Mouse (Mus musculus) activated CD4-positive, CD25-positive, alpha-beta regulatory T cell, adult 4 months (primary cell): Measurements from ENCODE around the gene Pde4c. TPM values are rescaled to one million over a fixed set of nuclear protein-coding genes. Genes with fewer than 3 reads are reported as not detected.

Experiments
- ATAC-seq: one replicate; pipeline ENCODE4 v1.8.0; 2017
- polyA plus RNA-seq, 2 experiments: library from polyadenylated mRNA; unstranded; fragments of 100-300 nt; shearing (Covaris generic); gene quantifications; one replicate each; pipeline ENCODE4 v1.2.1; 2017

Gene Pde4c
- polyA plus RNA-seq, 2 experiments from 2014 or later = 0.47 to 0.95 TPM

DNA sequence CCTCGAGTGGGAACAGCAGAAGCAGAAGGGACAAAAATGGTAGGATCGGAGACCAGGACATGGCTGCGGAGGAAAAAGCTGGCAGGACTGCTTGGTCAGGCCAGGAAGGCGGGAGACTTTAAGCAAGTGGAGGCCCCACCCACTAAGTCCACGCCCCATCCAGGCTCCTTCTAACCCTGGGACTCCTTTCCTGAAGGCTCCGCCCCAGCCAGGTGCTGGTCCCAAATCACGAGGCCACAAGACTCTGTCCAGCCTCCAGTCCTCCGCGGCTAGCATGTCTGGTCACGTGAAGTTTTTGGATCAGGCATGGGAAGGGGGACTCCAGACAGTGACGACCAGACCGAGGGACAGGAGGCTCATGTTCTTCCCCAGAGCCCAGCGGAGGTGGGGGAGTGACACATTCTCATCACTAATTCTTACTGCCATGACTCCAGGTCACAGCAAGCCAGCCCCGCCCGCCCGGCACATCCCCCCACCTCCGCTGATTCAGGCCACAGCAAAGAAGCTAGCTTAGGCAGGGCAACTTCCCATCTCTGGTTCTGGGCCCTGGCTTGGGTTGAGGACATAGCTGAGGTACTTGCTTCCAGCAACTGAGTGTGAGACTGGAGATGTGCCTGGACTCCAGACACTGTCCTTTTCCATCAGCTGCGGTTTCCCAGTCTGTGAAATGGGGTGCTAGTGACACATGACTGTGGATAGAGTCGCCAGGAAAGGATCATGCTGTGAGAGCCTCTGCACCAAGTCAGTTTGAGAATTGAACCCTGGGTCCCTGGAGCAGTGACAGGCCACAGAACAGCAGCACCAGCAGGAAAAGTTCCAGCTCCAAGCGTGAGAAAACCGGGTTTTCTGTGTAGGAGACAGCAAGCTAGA lies 43.3 kb downstream of the Pde4c start:
- no peak for ATAC-seq

DNA sequence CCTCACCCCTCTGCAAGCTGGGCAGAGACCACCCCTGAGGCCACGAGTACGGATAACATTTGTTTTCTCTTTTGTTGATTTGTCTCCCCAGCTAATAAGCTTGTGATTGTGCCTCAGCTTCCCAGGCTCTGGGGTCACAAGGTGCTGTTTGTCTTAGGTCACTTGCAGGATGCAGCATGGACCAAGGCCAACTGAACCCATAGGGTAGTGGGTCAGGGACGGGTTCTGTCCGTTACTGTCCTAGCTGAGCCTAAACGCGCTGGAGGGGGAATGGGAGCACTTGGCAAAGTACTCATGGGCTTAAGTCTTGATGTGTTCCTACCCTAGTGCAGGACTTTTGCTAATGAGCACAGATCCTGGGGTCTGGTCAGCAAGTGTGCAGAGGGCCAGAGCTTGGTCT lies 44.0 kb downstream of the Pde4c start:
- no peak for ATAC-seq

DNA sequence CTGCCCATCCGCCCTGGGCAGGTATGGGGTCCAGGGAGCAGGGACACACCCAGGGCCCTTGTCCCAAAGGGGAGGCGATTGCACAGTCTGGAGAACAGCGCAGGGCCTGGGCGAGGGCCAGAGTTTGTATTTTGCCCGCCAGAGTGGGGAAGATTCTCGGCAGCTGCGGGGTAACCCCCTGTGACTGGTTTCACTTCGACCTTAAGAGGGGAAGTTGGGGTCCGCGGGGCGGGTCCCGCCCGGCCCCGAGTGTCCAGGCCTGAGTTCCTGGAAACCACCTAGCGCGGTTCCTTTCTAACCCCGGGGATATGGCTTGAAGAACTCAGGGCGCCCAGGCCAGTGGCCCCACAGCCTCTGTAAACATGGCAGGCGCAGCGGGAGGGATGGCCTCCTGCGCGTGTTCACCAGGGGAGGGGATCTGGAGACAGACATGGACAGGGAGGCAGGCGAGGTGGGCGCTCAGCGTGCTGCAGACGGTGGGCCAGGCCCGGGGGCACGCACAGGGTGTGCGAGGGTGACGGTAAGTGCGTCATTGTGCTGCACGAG lies 44.8 kb downstream of the Pde4c start:
- ATAC-seq = no peak

DNA sequence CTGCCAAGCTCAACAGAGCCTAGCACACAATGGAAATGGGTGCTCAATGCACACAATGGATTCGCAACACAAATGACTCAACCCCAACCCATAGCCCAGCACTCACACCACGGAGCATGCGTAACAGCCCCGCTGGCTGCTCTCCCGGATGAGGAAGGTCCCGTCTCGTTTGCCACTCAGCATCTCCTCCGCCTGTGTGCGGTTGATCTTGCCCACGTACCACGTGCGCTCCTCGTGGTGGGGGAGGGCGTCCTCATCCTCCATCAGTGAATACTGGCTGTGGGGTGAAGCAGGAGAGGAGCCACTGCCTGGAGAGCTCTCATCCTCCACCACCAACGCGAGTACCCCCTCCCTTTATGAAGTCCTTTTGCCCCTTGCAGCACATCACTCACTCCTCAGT lies 45.4 kb downstream of the Pde4c start:
- no peak for ATAC-seq

DNA sequence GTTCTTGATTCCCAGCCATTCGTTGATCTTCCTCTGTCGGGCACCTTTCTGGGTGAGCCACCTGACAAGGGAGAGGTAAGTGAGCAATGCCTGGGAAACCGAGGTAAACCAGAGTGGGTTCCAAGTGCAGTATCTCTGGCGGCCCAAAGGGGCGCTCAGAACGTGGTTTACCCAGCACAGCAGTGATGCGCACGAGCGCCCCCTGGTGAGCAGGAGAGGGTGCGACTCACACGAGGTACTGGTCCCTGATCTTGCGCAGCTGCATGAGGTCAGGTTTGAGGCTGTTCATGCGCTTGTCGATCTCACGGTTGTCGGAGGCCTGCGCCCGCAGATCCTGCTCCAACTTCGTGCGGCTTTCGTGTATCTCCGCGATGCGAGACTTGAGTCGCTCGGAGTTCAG lies 45.8 kb downstream of the Pde4c start:
- ATAC-seq = peak; percentile 74

DNA sequence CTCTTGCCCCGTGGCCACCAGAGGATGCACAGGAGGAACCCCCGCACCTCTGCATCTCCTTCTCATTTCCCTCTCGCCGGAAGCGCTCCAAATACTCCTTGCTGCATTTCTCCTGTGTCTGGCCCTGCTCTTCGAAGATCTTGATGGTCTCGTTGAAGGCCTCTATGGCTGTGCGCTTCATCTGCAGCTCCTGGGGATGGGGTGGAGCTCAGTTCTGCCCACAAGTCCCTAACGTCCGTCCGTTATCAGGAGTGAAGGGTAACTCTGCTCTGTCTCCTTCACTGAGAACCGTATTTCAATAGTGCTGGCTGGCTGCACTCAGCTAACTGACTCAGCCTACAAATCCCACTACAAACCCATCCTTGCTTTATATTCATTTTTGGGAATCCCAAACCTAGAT lies 46.3 kb downstream of the Pde4c start:
- ATAC-seq = no peak

DNA sequence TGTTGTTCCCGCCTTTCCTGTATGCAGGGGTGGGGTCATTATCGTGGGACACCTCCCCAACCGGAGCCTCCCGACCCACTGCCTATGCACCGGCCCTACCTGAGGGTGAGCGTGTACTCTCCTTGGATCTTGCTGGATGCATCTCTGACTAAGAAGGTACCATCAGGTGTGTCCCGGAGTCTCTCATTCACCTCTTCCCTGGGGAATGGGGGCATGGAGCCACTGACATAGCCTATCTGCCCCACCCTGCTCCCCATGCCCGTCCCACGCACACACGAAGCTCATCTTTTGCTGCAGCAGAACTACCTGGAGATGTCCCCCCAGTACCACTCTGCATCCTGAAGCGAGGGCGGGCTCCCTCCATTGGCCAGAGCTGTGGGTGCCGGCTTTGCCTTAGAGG lies 47.2 kb downstream of the Pde4c start:
- ATAC-seq = no peak

DNA sequence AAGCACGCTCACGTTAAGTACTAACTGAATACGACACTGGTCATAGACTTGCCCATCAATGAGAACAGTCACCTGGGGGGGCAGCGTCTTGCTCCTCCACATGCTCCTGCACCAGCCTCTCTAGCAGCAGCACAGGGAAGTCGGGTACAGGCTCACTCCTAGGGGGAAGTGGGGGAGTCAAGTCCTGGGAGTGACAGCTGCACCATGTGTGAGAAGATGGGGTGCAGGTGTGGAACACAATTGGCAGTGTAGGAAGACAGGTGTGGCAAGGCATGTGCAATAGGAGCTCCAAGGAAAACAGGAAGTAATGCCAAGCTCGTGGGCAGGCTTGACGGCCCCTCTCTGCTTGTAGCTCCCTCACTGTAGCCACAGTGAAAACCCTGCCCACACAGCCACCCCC lies 47.7 kb downstream of the Pde4c start:
- no peak for ATAC-seq

DNA sequence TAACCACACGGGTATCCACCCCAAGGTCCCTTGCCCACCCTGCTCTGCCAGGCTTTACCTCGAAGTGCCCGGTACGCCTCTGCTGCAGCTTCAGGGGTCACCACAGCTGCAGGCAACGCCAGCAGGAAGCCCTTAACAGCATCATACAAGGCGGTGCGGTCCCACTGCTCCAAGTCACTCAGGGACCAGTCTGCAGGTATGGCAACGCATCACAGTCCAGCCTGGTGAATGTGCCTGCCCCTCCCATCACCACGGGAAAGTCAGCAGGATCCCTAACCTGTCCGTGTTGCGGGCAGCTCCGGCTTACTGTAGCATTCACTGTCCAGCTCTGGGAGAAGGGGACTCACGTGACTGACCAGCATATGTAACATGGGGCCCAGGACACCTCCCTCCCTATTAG lies 48.6 kb downstream of the Pde4c start:
- ATAC-seq = no peak

DNA sequence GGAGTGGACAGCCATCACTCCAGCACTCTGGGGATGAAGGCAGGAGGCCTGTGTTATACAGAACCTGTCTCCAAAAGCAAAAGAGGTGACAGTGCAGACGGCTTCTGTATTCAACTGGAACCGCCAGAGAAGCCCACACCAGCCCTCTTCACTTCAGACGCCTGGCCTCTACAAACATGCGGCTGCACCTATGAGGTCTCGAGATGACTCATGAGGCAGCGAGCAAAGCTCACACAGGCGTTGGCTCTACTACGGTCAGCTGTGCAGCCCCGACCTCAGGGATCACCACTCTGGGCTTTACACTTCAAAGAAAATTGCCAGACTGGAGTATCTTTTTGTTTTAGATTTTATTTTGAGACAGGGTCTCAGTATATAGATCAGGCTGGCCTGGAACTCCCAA lies 49.4 kb downstream of the Pde4c start:
- ATAC-seq = no peak

DNA sequence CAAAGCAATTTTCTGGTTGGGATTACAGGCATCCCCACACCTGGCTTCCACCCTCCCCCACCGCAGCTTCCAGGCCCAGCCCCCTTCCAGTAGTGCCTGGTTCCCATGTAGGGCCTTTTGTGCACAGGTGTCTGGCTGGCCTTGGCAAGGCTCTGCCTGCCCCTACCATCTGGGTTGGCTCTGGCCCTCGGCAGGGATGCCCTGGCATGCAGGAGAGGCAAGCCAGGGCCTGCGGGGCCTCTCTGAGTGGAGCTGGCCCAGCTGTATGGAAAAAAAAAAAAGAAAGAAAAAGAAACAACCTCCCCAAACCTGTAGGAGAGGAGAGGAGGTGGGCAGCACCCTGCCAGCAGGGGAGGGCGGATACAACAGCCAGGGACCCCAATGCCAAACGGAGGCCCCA lies 49.9 kb downstream of the Pde4c start:
- ATAC-seq = no peak

DNA sequence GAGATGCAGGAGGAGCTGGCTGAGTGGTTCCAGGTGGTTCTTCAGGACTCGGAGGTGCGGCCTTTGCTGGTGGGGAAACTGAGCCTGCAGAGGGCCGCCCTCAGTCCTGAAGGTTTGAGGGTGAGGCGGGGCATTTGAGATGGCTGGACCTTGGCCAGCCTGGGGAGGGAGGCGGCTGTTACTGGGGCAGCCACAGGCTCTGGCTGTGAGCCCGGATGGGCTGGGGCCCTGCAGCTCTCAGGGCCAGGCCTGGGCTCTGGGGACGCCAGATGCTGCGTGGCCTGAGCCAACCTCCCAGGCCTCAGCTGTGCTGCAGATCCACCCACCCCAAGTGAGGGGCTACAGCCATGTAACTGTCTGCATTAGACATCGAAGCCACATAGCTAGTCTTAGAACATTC lies 50.3 kb downstream of the Pde4c start:
- ATAC-seq = no peak

DNA sequence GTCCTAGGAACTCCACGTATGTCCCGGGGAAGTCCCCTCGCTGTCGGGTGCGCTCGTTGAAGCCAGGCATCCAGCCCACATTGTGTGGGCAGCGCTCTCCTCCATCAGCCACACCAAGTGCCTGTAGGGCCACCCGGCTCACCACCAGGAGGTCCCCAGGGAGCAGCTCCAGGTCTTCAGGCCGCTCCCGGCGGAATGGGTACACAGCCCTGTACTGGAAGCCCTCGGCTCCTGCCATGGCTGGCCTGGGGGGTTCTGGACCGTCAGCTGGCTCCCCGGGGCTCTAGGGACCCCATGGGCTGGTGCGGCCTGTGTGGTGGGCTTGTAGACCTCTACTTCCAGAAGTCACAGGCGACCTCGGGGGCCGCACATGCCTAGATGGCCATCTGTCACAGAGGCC lies 51.2 kb downstream of the Pde4c start:
- ATAC-seq = no peak

DNA sequence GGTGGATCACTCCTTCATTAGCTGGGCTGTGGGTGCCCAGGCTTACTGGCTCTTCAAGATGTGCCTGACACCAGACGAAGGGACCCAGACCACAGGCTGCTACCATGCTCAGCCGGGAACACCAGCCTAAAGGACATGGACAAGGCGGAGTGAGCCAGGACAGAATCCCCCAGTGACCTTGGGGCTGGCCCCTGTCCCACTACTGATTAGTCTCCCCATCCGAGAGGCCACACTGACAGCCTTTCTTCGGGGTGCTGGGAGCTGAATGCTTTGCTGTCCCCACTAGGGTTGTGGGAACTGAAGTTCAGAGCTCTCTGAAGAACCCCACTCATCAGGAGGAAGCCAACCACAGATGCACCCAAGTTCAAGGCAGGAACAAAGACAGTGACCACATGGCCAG lies 51.7 kb downstream of the Pde4c start:
- ATAC-seq = no peak

DNA sequence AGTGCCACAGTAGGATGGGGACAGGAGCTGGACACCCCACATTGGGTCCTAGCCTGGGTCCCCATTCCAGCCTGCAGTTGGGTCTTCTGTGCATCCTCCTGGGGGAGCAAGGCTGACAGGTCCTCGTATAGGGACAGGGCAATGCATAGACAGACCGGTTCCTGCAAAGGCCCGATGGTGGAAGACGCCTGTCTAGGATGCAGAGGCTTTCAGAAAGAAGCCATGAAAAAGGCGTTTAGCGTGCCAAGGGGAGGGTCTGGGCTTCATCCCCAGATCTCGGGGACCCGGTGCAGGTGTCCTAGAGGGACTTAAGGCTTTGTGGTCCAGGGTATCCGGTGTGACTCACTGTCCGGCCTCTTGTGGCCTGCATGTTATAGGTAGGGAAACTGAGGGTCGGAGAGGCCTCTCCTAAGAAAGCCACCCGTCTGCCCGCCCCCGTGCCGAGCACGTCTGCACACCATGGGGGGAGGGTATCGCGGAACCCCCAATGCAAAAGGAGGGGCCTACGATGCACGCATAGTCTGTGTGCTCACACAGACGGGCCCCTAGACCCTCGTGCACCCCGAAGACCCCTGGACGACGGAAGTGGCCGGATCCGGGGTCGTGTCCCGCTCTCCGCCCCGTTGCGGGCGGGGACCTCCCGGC lies 52.5 kb downstream of the Pde4c start:
- ATAC-seq = peak; percentile 8

DNA sequence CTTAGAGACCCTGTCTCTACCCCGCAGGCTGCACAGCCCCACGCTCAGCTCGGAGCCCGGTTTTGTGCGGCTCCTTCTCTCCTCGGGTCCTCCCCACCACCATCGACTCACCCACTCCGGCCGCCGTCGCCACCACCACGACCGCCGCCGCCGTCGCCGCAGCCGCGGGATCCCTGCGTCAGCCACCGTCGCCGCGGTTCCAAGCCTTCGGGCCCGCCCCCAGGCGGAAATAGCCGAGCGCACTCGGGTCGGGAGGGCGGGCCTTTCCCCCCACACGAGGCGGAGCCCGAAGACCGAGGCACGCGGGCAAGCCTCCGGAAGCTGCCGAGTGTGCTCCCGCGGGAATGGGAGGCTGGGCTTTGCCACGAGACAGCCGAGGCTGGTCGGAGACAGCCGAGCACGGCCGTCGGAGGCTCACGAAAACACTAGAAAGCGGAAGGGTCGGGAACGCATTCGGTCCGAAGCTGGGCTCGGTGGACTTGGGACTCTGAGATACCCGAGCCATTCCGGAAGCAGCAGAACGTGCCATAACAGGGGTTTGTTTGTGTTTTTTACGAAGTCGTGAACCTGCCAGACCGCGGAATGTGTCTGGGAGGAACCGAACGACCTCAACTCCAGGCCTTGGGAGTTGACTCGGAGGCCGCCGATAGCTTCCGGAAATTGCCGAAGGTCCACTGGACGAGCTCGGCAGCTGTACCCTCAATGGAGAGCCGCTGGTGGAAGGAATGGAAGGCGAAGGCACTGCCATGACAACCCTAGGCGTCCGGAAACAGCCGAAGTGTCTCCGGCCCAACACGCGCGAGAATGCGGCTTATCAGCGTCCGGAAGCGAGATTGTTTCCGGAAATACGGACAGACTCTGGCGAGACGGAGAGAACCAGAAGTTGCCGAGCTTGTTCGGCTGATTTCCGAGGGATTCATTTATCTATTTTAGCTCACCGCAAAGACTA lies 53.2 kb downstream of the Pde4c start, which contains the start of gene Pik3r2:
Pik3r2 (minus strand) TSS at position 218 of the 949 bp plus-strand sequence.
- peak; percentile 84 for ATAC-seq

DNA sequence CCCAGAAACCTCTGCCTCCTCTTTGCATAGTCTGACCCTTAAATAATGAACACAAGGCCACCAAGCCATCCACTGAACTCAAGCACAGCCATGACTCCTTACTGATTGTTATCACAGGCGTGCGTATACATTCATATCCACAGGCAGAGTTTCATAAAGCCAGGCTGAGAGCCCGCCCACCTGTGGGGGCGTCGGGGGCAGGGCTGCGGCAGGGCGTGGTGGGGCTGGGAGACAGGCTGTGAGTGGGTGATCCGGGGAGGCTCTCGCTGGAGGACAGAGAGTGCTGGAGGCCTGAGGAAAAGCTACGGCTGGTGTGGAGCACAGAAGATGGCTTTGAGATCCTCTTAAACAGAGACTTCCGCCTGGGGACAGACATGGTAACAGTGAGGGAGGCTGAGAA lies 56.6 kb downstream of the Pde4c start:
- ATAC-seq = no peak

DNA sequence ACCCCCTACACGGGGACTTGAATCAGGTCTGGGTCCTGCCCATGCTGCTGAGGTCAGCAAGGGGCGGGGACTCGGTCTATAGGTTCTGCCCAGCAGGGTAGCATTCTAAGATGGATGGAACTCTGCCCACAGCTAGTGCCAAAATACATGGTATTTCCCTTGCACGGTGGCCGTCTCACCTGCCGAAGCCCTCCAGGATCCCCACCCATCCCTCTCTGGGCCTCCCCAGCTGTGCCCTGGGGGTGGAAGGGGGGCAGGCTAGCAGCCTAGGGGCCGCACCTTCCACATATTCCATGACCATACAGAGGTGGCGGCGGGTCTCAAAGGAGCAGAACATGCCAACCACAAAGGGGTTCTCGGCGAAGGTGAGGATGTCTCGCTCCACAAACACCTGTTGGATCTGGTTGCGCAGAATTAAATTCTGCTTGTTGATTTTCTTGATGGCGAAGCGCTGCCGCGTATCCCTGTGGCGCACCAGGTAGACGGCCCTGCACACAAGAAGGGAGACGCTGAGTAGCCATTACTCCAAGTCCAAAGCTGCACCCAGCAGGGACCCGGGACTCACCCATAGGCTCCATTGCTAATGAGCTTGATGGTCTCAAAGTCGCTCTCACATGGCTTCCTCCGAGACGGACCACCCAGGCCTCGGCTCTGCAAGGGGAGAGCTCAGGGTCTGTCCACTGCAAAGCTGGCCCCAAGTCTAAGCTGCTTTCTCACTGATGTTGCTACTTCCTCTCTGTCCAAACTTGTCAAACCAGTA lies 63.0 kb downstream of the Pde4c start:
- ATAC-seq = no peak

DNA sequence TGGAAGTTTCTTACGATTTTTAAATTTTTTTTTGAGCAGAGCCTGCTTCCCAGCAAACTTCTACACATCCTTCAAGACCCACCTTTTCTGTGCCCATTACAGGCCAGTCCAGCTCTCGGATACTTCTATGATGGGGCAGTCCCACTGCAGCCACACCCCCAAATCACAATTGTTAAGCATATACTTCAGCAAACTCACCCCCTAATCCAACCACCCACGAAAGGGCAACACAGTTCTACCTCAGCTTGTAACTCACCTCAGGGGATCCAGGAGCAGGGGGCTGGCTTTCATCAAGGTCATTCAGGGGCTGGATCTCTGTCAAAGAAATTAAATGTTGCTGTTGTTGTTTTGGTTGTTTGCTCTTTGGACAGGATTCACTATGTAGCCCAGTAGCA lies 63.5 kb downstream of the Pde4c start:
- ATAC-seq = no peak

DNA sequence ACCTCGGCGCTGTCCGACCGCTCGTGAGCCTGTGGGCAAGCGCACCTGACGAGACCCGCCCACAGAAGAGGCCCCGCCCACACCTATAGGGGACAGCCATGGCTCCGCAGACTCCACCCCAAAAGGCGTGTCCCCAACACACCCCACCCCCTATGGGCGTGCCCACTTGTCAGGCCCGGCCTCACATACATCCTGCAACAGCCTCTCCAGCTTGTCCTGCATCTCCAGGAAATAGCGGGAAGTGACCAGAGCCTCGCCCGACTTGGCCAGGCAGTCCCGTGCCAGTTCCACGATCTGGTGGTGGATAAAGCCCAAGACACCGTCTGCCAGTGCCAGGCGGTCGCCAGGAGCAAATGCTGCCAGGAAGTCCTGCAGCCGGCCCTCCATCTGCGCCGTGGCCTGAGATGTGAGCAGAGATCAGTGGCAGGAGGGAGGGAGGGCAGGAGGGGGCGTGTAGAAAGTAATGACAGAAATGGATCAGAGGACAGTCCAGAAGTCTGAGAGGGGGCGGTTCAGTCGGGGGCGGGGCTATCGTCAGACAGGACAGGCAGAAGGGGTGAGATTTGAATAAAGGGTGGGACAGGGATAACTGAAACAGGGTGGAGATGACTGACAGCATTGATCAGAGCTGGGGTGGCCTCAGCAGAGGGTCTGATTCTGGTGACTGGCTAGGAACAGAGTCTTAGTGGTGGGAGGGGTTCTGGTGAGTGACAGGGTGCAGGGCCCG lies 64.6 kb downstream of the Pde4c start:
- ATAC-seq = no peak

DNA sequence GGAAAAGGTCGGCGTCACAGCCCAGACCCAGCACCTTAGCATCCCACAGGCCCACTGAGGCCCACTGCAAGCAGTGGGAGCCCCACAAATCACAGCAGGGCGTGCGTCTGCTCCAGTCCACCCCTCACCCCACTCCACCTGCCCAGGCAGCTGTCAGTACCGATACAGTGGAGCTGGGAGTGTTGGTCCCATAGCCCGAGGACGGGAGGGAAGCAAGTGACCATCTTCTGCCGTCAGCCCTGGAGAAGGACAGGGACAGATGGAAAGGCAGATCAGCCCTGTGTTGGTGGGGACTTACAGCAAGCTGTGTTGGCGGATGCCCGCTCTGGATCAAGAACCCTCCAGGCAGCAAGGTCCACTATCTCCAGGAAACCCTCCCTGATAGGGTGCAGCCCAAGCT lies 65.5 kb downstream of the Pde4c start:
- ATAC-seq = no peak
